Mouse (Mus musculus): Measurements from ENCODE around the gene Slc17a3.

Slc17a3 gene

DNA sequence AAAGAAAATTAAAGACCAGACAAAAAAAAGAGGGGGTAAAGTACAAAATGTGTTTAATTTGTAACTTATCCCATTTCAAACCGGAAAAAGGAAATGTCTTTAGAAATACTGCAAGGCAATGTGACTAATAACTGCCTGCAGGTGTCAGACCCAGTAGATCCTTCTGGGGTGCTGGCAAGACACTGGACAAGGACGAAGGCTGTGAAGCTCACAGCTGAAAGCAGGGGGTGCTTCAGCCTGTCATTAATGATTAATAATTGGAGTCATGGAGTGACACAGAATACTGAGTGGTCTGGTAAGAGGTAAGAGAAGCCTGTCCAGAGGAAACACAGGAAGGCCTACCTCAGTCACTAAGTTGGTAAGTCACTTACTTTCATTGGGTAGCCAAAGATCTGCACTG lies at the start of gene Slc17a3:
Gene Slc17a3 (plus strand): TSS at position 127 of the 400 bp plus-strand sequence.
- no peak for DNase-seq (ENCODE audit: low read depth, low spot score)

DNA sequence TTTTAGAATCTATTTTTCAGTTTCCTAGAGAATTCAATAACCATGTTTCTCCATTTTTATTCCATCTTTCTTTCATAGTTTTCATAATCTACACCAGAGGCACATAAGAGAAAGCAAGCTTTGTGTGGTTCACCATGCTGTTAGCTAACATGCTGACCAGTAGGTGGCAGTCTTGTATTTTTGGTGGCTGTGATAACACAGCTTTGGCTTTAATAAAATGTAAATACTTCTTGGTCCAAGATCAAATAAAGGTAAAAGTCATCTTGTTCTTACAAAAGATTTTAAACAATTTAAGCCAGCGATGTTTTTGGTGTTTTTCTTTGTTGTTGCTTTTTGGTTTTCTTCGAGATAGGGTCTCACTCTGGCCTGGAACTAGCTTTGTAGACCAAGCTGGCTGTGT lies 46.7 kb upstream of the Slc17a3 start:
- peak; percentile 56 for DNase-seq (ENCODE audit: low read depth, low spot score)

DNA sequence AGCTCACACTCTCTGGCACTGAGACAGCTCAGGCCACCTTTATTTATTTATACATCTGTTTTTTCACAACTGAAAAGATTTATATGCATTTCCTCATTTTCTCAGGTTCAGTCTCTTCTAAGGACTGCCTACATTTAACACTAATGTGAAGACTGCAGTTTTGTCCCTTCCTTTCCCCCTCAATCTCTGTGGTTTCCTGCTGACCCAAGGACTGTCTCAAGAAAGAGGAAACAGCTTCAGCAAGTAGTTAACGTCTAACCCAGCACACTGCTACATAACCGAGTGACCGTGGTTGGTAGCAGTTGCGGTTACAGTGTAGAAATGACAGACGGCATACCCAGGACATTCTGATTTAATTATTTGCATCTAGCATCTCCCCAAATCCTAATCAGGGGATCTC lies 39.8 kb upstream of the Slc17a3 start:
- no peak for DNase-seq (ENCODE audit: low read depth, low spot score)

DNA sequence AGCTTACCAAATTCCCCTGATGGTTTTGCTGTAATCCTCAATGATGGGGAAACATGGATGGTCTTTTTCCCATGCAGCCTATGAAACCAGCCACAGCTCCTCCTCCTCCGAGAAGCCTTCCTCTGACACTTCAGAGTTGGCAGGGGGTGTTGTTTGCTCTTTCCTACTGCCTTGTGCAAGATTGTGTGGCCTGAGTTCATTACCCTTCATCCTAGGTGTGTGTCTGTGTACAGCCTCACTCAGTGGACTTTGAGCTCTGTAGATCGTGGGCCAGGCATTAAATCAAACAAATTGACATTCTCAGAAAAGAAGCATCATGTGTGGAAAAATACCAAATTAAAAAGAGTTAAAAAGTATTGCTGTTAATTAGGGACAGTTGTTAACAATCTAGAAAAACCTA lies 34.7 kb upstream of the Slc17a3 start:
- no peak for DNase-seq (ENCODE audit: low read depth, low spot score)

DNA sequence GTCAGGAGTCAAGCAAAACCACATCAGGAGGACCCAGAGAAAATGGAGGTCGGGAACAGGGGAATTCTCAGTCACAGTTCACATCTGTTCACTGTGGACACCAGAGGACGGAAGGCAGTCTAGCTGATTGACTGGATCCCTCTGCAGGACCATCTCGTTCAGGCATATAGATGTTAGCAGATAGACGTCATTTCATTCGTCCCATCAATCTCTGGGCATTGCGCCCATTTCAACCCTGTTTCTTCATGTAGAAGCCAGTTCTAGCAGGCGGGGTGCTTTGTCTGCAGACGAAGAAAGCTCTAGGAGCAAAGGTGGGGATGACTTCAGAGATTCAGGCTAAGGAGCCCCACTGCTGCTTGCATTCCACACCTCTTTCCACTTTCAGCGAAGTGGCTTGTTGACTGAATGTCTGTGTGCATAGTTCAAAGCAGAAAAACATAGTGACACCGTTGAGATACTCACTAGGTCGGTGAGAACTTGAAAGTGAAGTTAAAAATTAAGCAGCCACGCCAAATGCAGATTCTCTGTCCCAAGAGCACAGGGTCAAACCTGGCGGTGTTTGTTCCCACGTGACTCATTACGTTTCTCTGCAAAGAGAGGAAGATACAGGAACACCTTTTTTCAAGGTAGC lies 32.7 kb upstream of the Slc17a3 start, which contains the start of gene Slc17a2:
Gene Slc17a2 (plus strand): TSS at position 572 of the 631 bp plus-strand sequence.
- no peak for DNase-seq (ENCODE audit: low read depth, low spot score)

DNA sequence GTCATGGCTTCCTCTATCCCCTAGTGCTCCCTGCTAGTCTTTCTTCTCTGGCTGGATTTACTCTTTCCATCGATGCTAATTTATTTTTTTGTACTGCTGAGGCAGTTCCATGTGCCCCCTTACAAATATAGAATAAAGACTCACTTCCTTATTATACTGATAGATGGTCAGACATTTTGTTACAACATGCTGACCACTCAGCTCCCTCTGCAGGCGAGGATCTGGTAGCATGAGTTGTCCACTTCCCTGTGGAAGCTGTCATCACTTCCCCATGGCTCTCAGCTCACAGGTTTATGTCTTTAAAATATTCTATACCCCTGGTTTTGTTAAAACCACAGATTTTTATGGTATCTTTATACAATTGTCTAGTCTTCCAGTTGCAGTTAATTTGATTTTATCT lies 23.1 kb upstream of the Slc17a3 start:
- DNase-seq (ENCODE audit: low read depth, low spot score): no peak

DNA sequence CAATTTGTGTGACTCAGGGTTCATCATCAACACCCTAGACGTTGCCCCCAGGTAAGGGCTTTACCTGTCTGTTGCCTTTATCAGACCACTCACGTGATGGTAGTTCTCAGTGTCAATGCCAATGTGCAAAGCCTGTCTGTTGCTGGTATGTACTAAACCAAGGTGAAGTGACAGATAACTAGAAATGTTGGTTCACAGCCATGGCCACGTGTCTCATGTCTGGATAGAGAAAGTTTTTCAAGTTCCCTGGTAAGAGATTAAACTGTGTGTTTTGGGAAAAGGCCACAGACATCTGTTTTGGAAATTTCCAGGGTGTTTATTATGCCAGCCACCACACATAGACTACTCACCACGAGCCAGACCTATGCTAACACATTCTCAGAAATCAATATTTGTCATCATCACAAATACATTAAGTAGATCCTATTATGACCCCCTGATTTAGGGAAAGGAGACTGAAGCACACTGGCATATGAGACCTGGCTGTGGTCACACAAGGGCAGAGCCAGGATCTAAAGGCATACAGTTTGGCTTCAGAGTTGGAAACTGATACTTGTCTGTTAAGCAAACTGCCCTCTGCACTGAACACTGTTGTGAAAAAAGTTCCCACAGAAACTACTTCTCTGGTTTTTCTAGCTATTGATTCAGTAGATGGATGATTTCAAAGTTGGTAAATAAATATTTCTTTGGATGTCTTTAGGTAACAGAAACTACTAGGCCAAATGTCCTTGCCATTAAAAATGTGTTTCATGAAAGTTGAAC lies 18.9 kb upstream of the Slc17a3 start:
- DNase-seq (ENCODE audit: low read depth, low spot score): no peak

DNA sequence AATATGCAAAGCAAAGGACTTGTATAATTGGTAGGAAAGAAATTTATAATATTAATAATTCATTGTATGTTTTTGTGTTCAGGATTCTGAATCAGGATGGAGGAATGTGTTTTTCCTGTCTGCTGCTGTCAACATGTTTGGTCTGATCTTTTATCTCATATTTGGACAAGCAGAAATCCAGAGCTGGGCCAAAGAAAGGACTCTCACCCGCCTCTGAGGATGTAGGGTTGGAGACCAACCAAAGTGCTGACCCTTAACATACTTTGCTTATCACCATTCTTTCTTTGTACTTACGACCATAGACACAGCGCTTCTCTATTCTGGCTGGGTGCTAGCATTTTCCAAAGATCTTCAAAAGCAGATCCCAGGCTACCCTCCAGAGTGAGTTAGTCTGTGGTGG lies 17.0 kb upstream of the Slc17a3 start:
- no peak for DNase-seq (ENCODE audit: low read depth, low spot score)

DNA sequence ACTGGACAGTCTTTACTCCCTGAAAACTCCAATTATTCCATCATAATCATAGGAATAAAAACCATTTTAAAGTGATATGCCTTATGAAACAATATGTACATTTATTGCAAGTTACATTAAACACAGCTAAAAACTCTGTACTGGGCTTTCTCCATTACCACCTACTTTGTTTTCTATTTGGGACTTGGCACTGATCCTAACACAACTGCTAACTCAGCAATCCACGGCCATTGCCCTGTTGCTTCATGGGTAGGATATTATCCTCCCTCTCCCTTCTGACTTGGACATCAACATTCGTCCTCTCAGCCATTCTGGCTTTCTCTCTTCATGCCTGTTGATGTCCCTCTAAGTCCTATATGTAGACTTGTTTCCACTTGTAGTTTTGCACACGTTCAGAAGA lies 12.6 kb upstream of the Slc17a3 start:
- no peak for DNase-seq (ENCODE audit: low read depth, low spot score)

DNA sequence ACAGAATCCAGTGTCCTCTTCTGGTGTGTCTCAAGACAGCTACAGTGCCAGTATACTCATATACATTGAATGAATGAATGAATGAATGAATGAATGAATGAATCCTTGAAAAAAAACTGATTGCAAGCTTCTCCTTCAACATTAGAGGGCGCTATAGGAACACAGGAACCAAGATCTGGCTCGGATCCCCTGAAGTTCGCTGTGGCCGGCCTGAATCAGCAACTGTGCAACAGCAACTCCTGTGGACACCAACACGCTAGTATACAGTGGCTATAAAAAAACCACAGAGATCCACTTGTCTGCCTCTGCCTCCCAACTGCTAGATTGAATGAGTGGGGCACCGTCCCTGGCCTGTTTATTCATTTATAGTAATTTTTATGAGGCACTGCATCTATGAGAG lies 6.2 kb upstream of the Slc17a3 start:
- no peak for DNase-seq (ENCODE audit: low read depth, low spot score)

DNA sequence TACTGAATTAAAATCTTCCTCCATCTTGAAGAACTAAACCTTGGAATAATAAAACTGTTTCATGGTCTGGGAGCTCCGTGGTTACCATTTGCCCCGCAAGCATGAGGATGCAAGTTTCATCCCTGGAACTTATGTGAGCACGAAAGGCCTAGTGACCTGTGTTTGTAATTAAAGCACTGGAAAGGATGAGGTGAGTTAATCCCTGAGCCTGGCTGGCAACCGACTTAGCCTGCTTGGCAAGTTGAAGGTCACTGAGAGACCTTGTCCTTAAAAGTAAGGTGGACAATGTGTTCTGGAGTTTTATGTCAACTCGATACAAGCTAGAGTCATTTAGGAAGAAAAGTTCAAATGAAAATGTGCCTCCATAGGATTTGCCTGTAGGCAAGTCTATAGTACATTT lies 4.4 kb upstream of the Slc17a3 start:
- no peak for DNase-seq (ENCODE audit: low read depth, low spot score)

DNA sequence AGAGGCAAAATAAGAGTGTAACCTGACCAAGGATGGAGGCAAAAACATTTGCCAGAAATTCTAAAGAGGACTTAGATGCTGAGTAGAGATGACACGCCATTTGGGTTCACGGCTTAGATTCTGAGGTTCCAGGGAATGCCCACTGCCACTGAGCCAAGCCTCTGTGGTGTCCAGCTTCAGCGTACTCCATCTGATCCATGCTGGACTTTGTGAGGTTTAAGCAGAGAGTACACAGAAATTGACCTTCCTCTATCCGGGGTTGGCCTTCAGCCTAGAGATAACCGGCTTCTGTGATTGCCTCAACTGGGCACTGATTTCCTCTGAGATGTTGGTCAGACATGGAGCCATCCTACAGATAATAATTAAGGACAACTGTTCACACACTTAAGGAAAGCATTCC lies 2.6 kb upstream of the Slc17a3 start:
- no peak for DNase-seq (ENCODE audit: low read depth, low spot score)

DNA sequence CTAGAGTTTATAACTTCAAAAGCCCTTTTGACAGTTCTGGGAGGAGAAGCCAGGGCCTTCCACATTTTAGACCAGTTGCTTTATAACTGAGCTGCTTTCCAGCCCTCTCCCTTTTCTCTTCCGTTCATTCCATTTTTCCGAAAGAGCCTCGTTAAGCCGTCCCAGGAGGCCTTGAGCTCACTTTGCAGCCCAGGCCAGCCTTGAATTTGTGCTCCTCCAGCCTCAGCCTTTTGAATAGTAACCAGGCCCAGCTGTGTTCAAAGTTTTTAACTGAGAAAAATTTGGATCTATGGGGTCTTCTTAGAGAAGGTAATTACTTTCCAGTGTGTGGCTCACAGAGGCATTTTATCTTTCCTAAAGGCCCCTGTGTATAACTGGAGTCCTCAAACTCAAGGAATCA lies 6.6 kb downstream of the Slc17a3 start:
- no peak for DNase-seq (ENCODE audit: low read depth, low spot score)

DNA sequence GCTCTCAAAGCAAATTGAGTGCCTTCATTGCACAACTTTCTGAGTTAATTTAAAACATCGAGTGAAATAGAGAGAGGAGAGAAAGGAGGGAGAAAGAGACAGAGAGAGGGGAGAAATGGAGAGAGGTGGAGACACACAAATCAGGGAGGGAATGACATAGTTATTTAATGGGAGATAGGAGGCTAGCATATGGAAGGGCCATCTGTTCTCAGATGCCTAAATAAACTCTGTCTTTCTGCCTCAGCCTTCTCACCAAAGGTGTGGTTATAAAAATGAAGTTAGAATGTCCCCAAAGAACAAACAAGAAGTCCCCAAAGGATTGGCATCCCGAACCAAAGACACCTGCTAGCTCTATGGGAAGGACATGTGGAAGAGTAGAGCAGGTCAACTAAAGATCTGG lies 10.1 kb downstream of the Slc17a3 start:
- DNase-seq (ENCODE audit: low read depth, low spot score): no peak

DNA sequence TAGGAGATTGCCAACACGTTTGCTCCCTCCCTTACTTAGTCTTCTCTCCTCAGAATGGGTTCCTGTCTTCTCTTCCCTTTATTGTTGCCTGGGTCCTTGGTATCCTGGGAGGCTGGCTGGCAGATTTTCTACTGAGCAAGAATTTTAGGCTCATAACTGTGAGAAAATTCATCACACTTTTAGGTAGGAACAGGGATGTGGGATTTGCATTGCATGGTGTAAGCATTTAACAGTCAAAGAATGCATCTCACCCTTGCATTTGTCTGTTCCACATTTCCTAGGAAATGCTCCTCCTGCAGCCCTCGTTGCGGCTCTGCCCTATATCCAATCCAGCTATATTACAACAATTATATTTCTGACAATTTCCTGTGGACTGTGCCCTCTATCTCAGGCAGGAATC lies 17.2 kb downstream of the Slc17a3 start:
- no peak for DNase-seq (ENCODE audit: low read depth, low spot score)

DNA sequence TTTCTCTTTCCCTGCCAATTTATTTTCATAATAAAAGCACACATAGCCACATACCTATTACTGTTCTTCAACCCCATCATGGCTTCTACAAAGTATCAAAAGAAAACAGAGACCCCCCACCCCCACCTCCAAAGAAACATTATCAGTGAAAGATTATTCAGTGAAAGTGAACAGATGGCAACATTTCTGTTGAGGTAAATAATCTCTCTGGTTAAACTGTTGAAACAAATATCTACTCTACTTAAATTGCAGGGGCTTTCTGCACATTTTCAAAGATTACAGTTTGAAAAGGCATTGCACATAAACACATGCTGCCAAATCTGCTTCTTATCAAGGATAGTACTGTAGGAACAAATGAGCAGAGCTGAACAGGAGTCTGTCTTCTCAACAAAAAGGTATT lies 22.6 kb downstream of the Slc17a3 start:
- DNase-seq (ENCODE audit: low read depth, low spot score): no peak

DNA sequence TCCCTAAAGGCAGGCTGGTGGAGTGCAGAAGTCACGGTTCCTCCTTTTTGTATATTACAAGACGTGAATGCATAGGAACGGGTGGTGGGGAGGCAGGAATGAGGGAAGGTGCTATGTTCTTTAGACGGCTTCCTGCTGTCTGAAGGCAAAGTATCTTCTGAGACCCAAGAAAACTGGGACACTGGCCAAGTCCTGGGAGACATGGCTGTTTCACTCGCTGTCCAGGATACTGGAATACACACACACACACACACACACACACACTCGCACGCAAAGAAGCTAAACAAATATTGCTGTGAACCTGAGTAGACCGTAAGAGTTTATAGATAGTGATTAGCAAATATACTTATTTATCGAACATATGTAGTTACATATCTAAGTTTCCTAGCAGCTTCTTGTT lies 25.5 kb downstream of the Slc17a3 start:
- DNase-seq (ENCODE audit: low read depth, low spot score): no peak

DNA sequence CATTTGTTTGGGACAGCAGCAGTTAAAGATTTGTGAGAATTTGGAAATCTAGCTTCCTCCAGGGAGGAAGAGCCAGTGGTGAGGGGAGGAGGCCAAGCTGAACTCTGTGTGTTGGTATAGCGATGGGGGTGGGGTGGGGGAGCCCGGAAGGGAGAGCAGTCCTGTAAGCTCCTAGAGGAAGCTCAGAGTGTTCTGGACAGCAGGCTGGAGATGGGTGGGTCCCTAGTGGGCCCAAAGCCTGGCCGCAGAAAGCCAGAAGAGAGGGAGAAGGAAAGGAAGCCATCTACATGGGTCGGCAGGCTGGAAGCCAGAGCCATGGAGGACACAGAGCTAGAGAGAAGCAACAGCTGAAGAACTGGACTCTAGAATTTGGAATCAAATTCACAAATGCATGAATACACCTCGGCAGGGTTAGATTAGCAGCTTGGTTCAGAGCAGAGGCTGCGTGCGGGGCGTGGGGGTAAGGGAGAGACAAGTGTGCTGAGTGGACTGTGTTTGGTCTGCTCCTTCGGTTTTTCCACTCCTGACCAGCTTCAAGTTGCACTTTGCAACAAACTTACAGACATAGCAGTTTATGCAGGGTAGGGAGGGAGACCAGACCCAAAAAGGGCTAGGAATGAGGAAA lies 27.0 kb downstream of the Slc17a3 start:
- no peak for DNase-seq (ENCODE audit: low read depth, low spot score)

DNA sequence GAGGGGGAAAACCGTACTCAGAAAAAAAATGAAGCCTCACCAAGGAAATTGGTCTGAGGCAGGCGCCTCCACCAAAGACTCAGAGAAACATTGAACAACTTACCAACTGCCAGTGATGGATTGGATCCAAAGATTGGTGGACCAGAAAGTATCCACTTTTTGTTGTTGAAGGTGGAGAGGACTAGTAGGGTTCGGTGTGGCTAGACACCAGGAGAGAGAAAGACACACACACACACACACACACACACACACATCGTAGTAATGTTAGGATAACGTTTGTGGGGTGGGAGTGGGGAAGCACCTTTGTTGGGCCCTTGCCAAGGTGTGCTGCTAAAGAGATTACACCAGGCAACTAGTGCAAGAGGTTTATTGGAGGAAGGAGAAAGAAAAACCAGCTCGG lies 27.8 kb downstream of the Slc17a3 start:
- DNase-seq (ENCODE audit: low read depth, low spot score): no peak

DNA sequence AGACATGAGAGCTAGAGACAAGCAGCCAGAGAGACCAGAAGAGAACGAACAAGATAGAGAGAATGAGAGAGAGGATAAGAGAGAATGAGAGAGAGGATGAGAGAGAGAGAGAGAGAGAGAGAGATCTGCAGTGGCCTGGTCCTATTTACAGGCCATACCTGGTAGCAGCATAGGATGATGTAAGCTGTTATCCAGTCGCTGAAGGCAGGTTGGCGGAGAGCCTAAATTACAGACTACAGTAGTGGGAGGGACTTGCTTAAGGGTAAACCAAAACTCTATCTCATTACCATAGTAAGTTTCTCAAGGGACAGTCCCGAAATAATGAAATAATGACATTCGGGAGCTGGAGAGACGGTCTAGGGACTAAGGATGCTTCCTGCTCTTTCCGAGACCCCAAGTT lies 28.2 kb downstream of the Slc17a3 start, which contains the start of gene Slc17a1:
Gene Slc17a1 (plus strand): TSS at position 346 of the 400 bp plus-strand sequence.
- DNase-seq (ENCODE audit: low read depth, low spot score): no peak

DNA sequence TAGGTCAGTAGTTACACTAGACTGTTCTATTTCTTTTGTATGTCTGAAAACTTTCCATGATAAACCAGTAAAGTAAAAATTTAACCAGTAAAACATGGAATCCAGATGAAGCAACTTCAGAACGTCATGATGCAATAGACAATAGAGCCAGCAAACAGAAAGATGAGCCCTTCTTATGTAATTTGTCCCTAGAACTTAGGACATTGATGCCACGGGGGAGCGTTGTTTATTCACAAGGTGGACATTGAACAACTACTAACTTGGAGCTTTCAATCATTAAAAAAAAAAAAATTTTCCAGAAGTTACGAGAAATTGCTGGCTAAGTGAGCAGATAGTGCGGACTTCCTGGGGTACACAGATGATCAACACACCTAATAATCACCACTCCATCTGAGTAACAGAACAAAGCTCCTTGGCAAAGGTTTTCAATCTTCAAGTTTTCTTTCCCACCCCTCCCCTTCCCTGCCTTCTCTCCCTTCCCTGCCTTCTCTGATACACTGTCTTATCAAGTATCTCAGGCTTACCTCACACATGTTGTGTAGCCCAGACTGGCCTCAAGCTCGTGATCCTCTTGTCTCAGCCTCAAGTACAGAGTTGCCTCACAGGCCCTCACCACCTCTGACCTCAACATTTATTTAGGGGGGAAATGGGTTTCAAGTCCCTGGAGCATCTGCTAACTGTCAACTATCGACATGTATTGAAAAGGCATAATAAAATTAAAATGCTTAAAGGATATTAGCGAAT lies 29.7 kb downstream of the Slc17a3 start:
- DNase-seq (ENCODE audit: low read depth, low spot score): no peak

DNA sequence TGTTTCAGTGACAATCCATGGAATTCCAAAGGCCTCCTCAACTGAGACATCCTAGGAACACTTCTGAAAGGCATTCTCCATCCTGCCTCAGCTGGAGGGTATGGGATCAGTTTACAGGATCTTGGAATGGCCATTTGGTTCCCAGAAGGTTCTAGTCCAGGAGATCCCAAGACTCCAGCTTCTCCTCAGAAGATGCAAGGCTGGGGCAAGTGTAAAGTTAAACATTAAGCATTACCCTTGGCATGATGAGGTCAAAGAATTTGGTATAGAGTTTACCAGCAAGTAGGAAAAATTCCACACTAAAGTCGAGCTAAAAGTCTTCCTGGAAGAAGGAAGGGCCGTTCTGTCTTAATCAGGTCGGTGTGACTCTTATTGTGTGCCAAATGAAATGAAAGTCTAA lies 30.8 kb downstream of the Slc17a3 start:
- no peak for DNase-seq (ENCODE audit: low read depth, low spot score)

Measured in CD4-positive helper T cell, adult 2 months (primary cell).